Mouse (Mus musculus): ENCODE measurements around the gene AK157302. TPM values are rescaled to one million over a fixed set of nuclear protein-coding genes. Genes with fewer than 3 reads are reported as not detected.

The AK157302 gene
- polyA plus RNA-seq, 1 experiment from 2014 or later = 2.0 TPM

DNA sequence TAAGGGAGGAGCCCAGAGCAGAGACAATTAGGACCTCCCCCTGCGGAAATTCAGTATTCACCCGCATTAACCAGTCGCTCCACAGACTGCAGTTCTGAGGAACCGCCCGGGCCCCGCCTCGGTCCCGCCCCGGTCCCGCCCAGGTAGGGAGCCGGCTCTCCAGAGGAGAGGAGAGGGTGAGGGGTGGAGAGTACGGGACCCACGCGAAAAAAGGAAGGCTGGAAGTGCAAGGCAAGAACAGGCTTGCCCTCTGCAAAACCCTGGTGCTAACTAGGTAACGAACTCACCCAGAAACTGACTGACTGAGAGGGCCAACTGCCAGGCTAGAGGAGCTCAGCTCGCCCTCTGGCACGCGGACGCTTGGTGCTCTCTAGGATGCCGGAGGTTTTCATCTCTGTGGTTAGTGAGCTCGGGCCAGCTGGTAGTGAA, 11.2 kb downstream of the AK157302 start:
- Histone ChIP-seq H3K36me3 (ENCODE audit: control insufficient read depth, insufficient read depth, low read length) (no peaks in the 10 kb centered on the region), H3K27me3 (replicated peaks; ENCODE audit: control insufficient read depth, insufficient read depth, low read length) (no peaks in the 10 kb centered on the region), H3K4me1 (ENCODE audit: control insufficient read depth, insufficient read depth, low read depth, low read length) (no peaks in the 10 kb centered on the region; the same call in 1 of the 2 replicates), H3K4me2 (ENCODE audit: low read length) (peak overlapping the region; percentile 63), H3K4me3 (ENCODE audit: low read length) (peak overlapping the region; percentile 71), H3K27ac (ENCODE audit: low read depth, low read length) (peak overlapping the region; percentile 88), H3K9me3 (ENCODE audit: control insufficient read depth, low read length) (no peaks in the 10 kb centered on the region), H3K9ac (ENCODE audit: low read depth, low read length) (peak overlapping the region; percentile 76)
- ATAC-seq = peak; percentile 100
- under 1% methylated on average over 21 of the region's 21 CpGs for WGBS

DNA sequence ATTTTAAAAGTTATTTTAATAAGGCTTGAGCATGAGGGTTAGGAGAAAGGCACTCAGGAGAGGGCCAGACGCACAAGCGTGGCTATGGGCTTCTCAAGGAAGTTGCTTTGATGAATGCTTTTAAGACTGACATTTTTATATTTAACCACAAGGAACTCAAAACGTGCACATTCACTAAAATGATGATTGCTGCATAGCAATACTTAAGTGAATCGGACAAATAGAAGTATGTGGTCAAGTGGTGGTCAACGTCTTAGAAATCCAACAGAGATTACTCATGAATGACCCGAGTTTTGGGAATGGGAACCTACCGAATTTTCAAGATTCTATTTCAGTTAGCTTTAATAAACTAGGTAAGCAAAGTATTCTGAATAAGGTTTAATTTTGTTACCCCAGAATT, 35.1 kb downstream of the AK157302 start:
- no peaks in the 10 kb centered on the region for H3K27me3 ChIP-seq (replicated peaks; ENCODE audit: control insufficient read depth, insufficient read depth, low read length)
- WGBS = 54% methylated on average over 7 of the region's 7 CpGs
- no peak overlapping the region for H3K27ac ChIP-seq (ENCODE audit: low read depth, low read length)
- peaks cover 8% of the 10 kb centered on the region for H3K36me3 ChIP-seq (ENCODE audit: control insufficient read depth, insufficient read depth, low read length)
- H3K9ac ChIP-seq (ENCODE audit: low read depth, low read length) = no peak overlapping the region
- peak overlapping the region; percentile 62 for H3K4me2 ChIP-seq (ENCODE audit: low read length)
- H3K9me3 ChIP-seq (ENCODE audit: control insufficient read depth, low read length) = no peaks in the 10 kb centered on the region
- ATAC-seq = no peak
- H3K4me3 ChIP-seq (ENCODE audit: low read length) = peak overlapping the region; percentile 95
- H3K4me1 ChIP-seq (ENCODE audit: control insufficient read depth, insufficient read depth, low read depth, low read length) = peaks cover 3% of the 10 kb centered on the region

DNA sequence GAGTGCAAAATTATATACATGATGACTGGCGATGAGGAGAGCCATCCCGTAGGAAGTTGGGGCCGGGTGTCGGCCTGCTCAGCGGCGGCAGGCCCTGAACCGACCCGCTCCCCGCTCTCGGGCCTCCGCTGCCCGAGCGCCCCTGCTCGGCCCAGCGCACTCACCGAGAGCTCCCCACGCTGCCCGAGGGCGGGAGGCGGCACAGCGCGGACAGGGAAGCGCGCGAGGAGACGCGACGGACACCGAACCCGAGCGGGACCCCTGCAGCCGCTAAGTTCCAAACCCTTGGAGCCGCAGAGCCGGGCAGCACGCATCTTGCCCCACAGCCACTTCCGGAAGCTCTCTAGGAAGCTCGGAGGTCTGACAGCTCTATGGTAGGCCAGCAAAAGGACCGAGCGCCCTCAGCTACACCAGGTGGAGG, 35.8 kb downstream of the AK157302 start, which contains the start of gene Zkscan8:
TSS of gene Zkscan8 (minus strand) at position 340 of the 421 bp plus-strand sequence.
- under 1% methylated on average over 39 of the region's 39 CpGs for WGBS
- peak within 1 kb of the TSS; percentile 91 for H3K27ac ChIP-seq (ENCODE audit: low read depth, low read length)
- peak within 1 kb of the TSS; percentile 95 for H3K4me3 ChIP-seq (ENCODE audit: low read length)
- H3K4me1 ChIP-seq (ENCODE audit: control insufficient read depth, insufficient read depth, low read depth, low read length) = peaks cover 3% of the 10 kb centered on the region
- peaks cover 5% of the 10 kb centered on the region for H3K36me3 ChIP-seq (ENCODE audit: control insufficient read depth, insufficient read depth, low read length)
- no peaks in the 10 kb centered on the region for H3K27me3 ChIP-seq (replicated peaks; ENCODE audit: control insufficient read depth, insufficient read depth, low read length)
- no peaks in the 10 kb centered on the region for H3K9me3 ChIP-seq (ENCODE audit: control insufficient read depth, low read length)
- ATAC-seq = peak; percentile 100
- H3K9ac ChIP-seq (ENCODE audit: low read depth, low read length) = peak within 1 kb of the TSS; percentile 99
- peak within 1 kb of the TSS; percentile 74 for H3K4me2 ChIP-seq (ENCODE audit: low read length)

DNA sequence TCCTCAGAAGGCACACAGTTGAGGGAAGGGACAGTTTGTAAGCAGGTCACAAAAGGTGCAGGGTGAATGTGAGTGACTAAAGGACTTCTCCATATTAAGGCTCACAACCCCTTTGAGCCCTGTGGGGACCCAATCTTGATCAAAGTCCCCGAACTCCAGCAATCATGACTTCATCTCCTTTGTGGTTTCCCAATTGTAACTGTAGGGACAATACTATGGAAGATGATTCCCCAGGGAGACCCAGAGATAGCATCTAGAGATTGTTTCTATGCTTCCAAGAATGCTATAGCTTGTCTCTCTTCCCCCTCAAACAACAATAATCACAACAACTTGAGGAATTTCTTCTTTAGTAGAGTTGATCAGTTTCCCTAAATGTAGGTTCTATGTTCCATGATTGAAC, 47.7 kb downstream of the AK157302 start, which contains the start of gene Olfr1366:
TSS of gene Olfr1366 (minus strand) at position 101 of the 400 bp plus-strand sequence.
- Histone ChIP-seq H3K9me3 (ENCODE audit: control insufficient read depth, low read length) (no peaks in the 10 kb centered on the region), H3K4me1 (ENCODE audit: control insufficient read depth, insufficient read depth, low read depth, low read length) (no peaks in the 10 kb centered on the region), H3K27ac (ENCODE audit: low read depth, low read length) (no peak within 1 kb of the TSS), H3K36me3 (ENCODE audit: control insufficient read depth, insufficient read depth, low read length) (no peaks in the 10 kb centered on the region), H3K4me2 (ENCODE audit: low read length) (no peak within 1 kb of the TSS), H3K27me3 (replicated peaks; ENCODE audit: control insufficient read depth, insufficient read depth, low read length) (no peaks in the 10 kb centered on the region), H3K9ac (ENCODE audit: low read depth, low read length) (no peak within 1 kb of the TSS), H3K4me3 (ENCODE audit: low read length) (no peak within 1 kb of the TSS)
- ATAC-seq = no peak
- WGBS = 84% methylated on average over 1 of the region's 1 CpGs

MicroRNAs within 50 kb of the gene (microRNA counts, 519-probe panel; counts per million panel counts)
- 2,807 counts per million, percentile 75 among the panel's probes with 10 or more counts for microRNA mmu-miR-1896

Small RNA genes within 50 kb of the gene (microRNA-seq; reads per million reads assigned to microRNA genes)
- gene Mir1896 = not detected

Other genes with a start within 250 kb of the AK157302 start
- not detected in 2 replicates for gene Gpx5, start 202.5 kb upstream of the AK157302 start, polyA plus RNA-seq (2015; fragmentation: Nextera tagmentation; extraction: Ambion mirVana)
- gene Gpx6, start 183.1 kb upstream of the AK157302 start, polyA plus RNA-seq (2015; fragmentation: Nextera tagmentation; extraction: Ambion mirVana) = 0.26 and 0.64 TPM in 2 replicates
- gene Olfr1367, start 148.3 kb upstream of the AK157302 start, polyA plus RNA-seq (2015; fragmentation: Nextera tagmentation; extraction: Ambion mirVana) = not detected in 2 replicates
- 10.1 and 12.0 TPM in 2 replicates for gene Zscan12, start 132.4 kb upstream of the AK157302 start, polyA plus RNA-seq (2015; fragmentation: Nextera tagmentation; extraction: Ambion mirVana)
- 60.5 and 63.0 TPM in 2 replicates for gene Zkscan3, start 92.5 kb upstream of the AK157302 start, polyA plus RNA-seq (2015; fragmentation: Nextera tagmentation; extraction: Ambion mirVana)
- gene Pgbd1, start 54.2 kb upstream of the AK157302 start, polyA plus RNA-seq (2015; fragmentation: Nextera tagmentation; extraction: Ambion mirVana) = 2.8 and 3.5 TPM in 2 replicates
- gene Zscan26, start 41.5 kb upstream of the AK157302 start, polyA plus RNA-seq (2015; fragmentation: Nextera tagmentation; extraction: Ambion mirVana) = 17.6 and 20.6 TPM in 2 replicates
- 2.5 and 3.2 TPM in 2 replicates for gene Nkapl, start 26.7 kb upstream of the AK157302 start, polyA plus RNA-seq (2015; fragmentation: Nextera tagmentation; extraction: Ambion mirVana)
- gene Zkscan4, start 16.3 kb upstream of the AK157302 start, polyA plus RNA-seq (2015; fragmentation: Nextera tagmentation; extraction: Ambion mirVana) = 10.8 and 11.3 TPM in 2 replicates
- not detected in 2 replicates for gene Gm10065, start 15.8 kb upstream of the AK157302 start, polyA plus RNA-seq (2015; fragmentation: Nextera tagmentation; extraction: Ambion mirVana)
- 6.5 and 23.7 TPM in 2 replicates for gene Gm11273, start 6.2 kb downstream of the AK157302 start, polyA plus RNA-seq (2015; fragmentation: Nextera tagmentation; extraction: Ambion mirVana)
- 4.3 and 4.4 TPM in 2 replicates for gene Zkscan8, start 35.9 kb downstream of the AK157302 start, polyA plus RNA-seq (2015; fragmentation: Nextera tagmentation; extraction: Ambion mirVana)
- 0.11 and 0.13 TPM in 2 replicates for gene Olfr1366, start 47.6 kb downstream of the AK157302 start, polyA plus RNA-seq (2015; fragmentation: Nextera tagmentation; extraction: Ambion mirVana)
- gene Olfr1535, start 64.7 kb downstream of the AK157302 start, polyA plus RNA-seq (2015; fragmentation: Nextera tagmentation; extraction: Ambion mirVana) = 0.05 and 0.09 TPM in 2 replicates
- not detected in 2 replicates for gene Olfr1364, start 86.5 kb downstream of the AK157302 start, polyA plus RNA-seq (2015; fragmentation: Nextera tagmentation; extraction: Ambion mirVana)
- gene Olfr1362, start 118.8 kb downstream of the AK157302 start, polyA plus RNA-seq (2015; fragmentation: Nextera tagmentation; extraction: Ambion mirVana) = not detected in 2 replicates
- gene Olfr11, start 147.3 kb downstream of the AK157302 start, polyA plus RNA-seq (2015; fragmentation: Nextera tagmentation; extraction: Ambion mirVana) = 0.05 TPM in 1 of 2 replicates, not detected in the other
- gene Olfr1361, start 168.2 kb downstream of the AK157302 start, polyA plus RNA-seq (2015; fragmentation: Nextera tagmentation; extraction: Ambion mirVana) = not detected in 2 replicates
- not detected in 2 replicates for gene Olfr1360, start 182.2 kb downstream of the AK157302 start, polyA plus RNA-seq (2015; fragmentation: Nextera tagmentation; extraction: Ambion mirVana)
- gene Olfr1359, start 202.9 kb downstream of the AK157302 start, polyA plus RNA-seq (2015; fragmentation: Nextera tagmentation; extraction: Ambion mirVana) = not detected in 2 replicates
- gene Hist1h2bl, start 220.9 kb downstream of the AK157302 start, polyA plus RNA-seq (2015; fragmentation: Nextera tagmentation; extraction: Ambion mirVana) = not detected in 2 replicates
- gene Hist1h2ai, start 221.2 kb downstream of the AK157302 start, polyA plus RNA-seq (2015; fragmentation: Nextera tagmentation; extraction: Ambion mirVana) = 5.1 and 6.5 TPM in 2 replicates
- 0.98 TPM in 1 of 2 replicates, not detected in the other for gene Hist1h3h, start 222.4 kb downstream of the AK157302 start, polyA plus RNA-seq (2015; fragmentation: Nextera tagmentation; extraction: Ambion mirVana)
- gene Hist1h2bm, start 226.8 kb downstream of the AK157302 start, polyA plus RNA-seq (2015; fragmentation: Nextera tagmentation; extraction: Ambion mirVana) = 0.50 and 1.2 TPM in 2 replicates
- 0.35 and 0.55 TPM in 2 replicates for gene Hist1h4j, start 239.8 kb downstream of the AK157302 start, polyA plus RNA-seq (2015; fragmentation: Nextera tagmentation; extraction: Ambion mirVana)

Data from hindbrain, embryonic 16.5 days (tissue).